Mouse (Mus musculus) Patski (cell line): Measurements from ENCODE around the gene Bpifa6. TPM values are rescaled to one million over a fixed set of nuclear protein-coding genes. Genes with fewer than 3 reads are reported as not detected.

ENCODE experiments used
- ATAC-seq: fragments of 100-300 bp; one replicate; pipeline ENCODE4 v1.8.0; 2021
- CTCF ChIA-PET: fragments of 350-600 bp; sonication (Branson Sonifier 250); formaldehyde crosslinking; loops from one replicate; lab custom pipeline; 2022; ENCODE audit warnings: inconsistent platforms; lab: Charles Lee
- POLR2A ChIA-PET: fragments of 350-600 bp; sonication (Branson Sonifier 250); formaldehyde crosslinking; loops from one replicate; lab custom pipeline; 2022; ENCODE audit warnings: antibody characterized with exemption, inconsistent platforms; lab: Charles Lee
- DNase-seq: peaks from one replicate; pipeline ENCODE4 v3.0.0-alpha.2; 2011; ENCODE audit warnings: low read depth, low spot score
- H3K27me3 ChIP-seq: fragments of 371-371 bp; one replicate; pipeline ENCODE4 v1.5.1; 2021
- CTCF ChIP-seq: fragments of 100-300 bp; IDR thresholded peaks from one replicate; pipeline ENCODE4 v1.5.1; 2021
- in situ Hi-C: fragments of 300-500 bp; cut with MboI; formaldehyde crosslinking; loops from 3 replicates; pipeline ENCODE4 v1.11.1; 2018; ENCODE audit warnings: low pct_unique_long_range_greater_than_20kb, mixed read lengths
- polyA plus RNA-seq: library from polyadenylated mRNA; unstranded; gene quantifications from one replicate; pipeline ENCODE4 v1.2.3, GENCODE M21; 2021

Bpifa6 gene
- not detected for polyA plus RNA-seq

GRCm38 (mm10) chr2:153974582-153974981 is at the start of gene Bpifa6:
Gene Bpifa6, plus strand, starts transcription at chr2:153974945.
- ATAC-seq, result no peak
- CTCF ChIA-PET, result interaction anchor here (1.0 kb wide), 1 partner anchor 9 kb away, joined by 3 read pairs; no protein-coding TSS in a partner anchor

GRCm38 (mm10) chr2:153929871-153930413 is 44.8 kb upstream of the Bpifa6 start:
- ChIA-PET POLR2A (no interaction called here), CTCF (interaction anchor here (0.9 to 1.4 kb wide), 2 partner anchors 8 to 13 kb away, joined by 3 read pairs; no protein-coding TSS in a partner anchor)
- ATAC-seq, result no peak

More at GRCm38 (mm10) chr2:153974582-153974981, at the start of gene Bpifa6:
- in situ Hi-C loops, result no loop called here
- TF ChIP-seq CTCF, result no peak
- POLR2A ChIA-PET, result no interaction called here
- peaks cover 10% of the 10 kb centered on the region for H3K27me3 ChIP-seq
- DNase-seq, result no peak

GRCm38 (mm10) chr2:153931125-153931524 is 43.6 kb upstream of the Bpifa6 start:
- ChIA-PET POLR2A (no interaction called here), CTCF (interaction anchor here (0.9 kb wide), 1 partner anchor 9 kb away, joined by 3 read pairs; no protein-coding TSS in a partner anchor)
- ATAC-seq (no peak), DNase-seq (no peak)
- no peak for TF ChIP-seq CTCF
- in situ Hi-C loops, result no loop called here
- H3K27me3 ChIP-seq, result peaks cover 6% of the 10 kb centered on the region

More at GRCm38 (mm10) chr2:153929871-153930413, 44.8 kb upstream of the Bpifa6 start:
- peaks cover 6% of the 10 kb centered on the region for H3K27me3 ChIP-seq
- TF ChIP-seq CTCF, result no peak
- in situ Hi-C loops, result loop anchor here (10.0 kb wide), 1 partner anchor 265 kb away; no protein-coding TSS in a partner anchor
- DNase-seq, result no peak

GRCm38 (mm10) chr2:153933311-153933710 is 41.4 kb upstream of the Bpifa6 start:
- TF ChIP-seq CTCF, result no peak
- no peak for DNase-seq
- no peaks in the 10 kb centered on the region for H3K27me3 ChIP-seq
- CTCF ChIA-PET, result no interaction called here
- no peak for ATAC-seq
- POLR2A ChIA-PET, result no interaction called here
- in situ Hi-C loops, result no loop called here

DNA sequence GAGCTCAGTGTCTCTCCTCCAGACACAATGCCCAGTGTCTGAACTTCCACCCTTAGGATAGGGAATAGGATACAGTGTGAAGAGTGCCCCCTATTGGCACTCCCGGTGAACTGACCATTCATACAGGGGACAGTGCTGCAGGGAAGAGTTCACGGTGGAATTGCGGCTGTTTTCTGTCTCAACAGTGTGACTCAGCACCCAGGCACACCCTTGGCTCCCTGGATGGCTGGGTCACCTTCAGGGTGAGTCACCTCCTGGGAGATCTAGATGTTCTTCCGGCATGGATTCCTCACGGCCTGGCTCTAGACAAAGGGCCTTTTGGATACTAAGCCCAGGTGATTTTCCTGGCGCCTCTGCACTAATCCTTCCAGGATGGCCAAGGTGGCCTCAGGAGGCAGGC is 39.4 kb upstream of the Bpifa6 start:
- POLR2A ChIA-PET, result no interaction called here
- ATAC-seq, result no peak
- no peak for DNase-seq
- H3K27me3 ChIP-seq, result no peaks in the 10 kb centered on the region
- in situ Hi-C loops, result no loop called here
- TF ChIP-seq CTCF, result no peak
- CTCF ChIA-PET, result no interaction called here

DNA sequence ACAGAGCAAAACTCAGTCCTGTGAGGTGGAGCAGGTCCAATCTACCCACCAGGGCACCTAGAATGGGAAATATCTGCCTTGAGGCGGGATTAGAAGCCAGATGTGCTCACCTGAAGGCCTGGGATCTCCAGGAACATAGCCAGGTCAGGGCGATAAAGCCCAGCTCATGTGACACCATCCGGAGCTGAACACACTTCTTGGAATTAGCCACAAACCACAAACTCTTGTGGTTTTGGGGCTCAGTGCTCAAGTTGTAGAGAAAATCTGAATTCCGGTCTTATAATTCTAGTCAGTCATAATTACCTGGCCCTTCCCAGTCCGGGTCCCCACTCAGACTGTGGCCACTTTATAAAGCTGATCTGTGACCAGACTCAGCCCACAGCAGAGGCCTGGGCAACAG is 36.9 kb upstream of the Bpifa6 start, which contains the start of gene Bpifb4:
Gene Bpifb4, plus strand, starts transcription at position 370 of the 400 bp plus-strand sequence.
- no peak for TF ChIP-seq CTCF

GRCm38 (mm10) chr2:153943537-153943936 is 31.2 kb upstream of the Bpifa6 start:
- peaks cover 3% of the 10 kb centered on the region for H3K27me3 ChIP-seq
- TF ChIP-seq CTCF, result peak; percentile 73
- CTCF ChIA-PET, result interaction anchor here (1.5 kb wide), 1 partner anchor 76 kb away, joined by 3 read pairs; no protein-coding TSS in a partner anchor
- POLR2A ChIA-PET, result no interaction called here
- no peak for DNase-seq
- ATAC-seq, result no peak
- in situ Hi-C loops, result no loop called here

More for the DNA sequence above, 36.9 kb upstream of the Bpifa6 start, which contains the start of gene Bpifb4:
- DNase-seq (no peak), ATAC-seq (no peak)
- ChIA-PET POLR2A (no interaction called here), CTCF (no interaction called here)
- no peaks in the 10 kb centered on the region for H3K27me3 ChIP-seq
- in situ Hi-C loops, result no loop called here

GRCm38 (mm10) chr2:153944567-153944966 is 30.2 kb upstream of the Bpifa6 start:
- no peak for ATAC-seq
- POLR2A ChIA-PET, result no interaction called here
- DNase-seq, result no peak
- CTCF ChIA-PET, result no interaction called here
- in situ Hi-C loops, result no loop called here
- H3K27me3 ChIP-seq, result peaks cover 3% of the 10 kb centered on the region
- TF ChIP-seq CTCF, result no peak

DNA sequence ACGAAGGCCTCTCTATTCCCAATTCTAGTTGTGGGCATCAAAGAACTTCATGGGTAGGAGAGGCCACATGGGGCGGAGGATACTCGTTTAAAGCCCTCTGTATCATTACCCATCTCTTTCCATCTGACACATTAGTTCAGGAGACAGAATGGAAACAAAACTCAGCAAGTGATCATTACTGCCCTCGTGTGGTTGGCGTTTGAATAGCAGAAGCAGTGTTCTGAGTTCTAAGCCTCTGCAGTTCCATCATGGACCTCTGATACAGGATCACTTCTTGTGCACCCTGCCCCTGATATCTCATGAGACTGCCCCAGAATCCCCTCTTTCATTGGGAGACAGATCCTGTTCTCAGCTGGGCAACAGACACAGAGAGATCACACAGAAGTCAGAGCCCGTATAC is 21.8 kb upstream of the Bpifa6 start:
- no peaks in the 10 kb centered on the region for H3K27me3 ChIP-seq
- peak; percentile 71 for TF ChIP-seq CTCF
- in situ Hi-C loops, result no loop called here
- POLR2A ChIA-PET, result no interaction called here
- ATAC-seq, result no peak
- CTCF ChIA-PET, result interaction anchor here (0.7 to 1.3 kb wide), 3 partner anchors 9 to 283 kb away, joined by 3 to 4 read pairs (median 4); no protein-coding TSS in a partner anchor
- DNase-seq, result no peak

DNA sequence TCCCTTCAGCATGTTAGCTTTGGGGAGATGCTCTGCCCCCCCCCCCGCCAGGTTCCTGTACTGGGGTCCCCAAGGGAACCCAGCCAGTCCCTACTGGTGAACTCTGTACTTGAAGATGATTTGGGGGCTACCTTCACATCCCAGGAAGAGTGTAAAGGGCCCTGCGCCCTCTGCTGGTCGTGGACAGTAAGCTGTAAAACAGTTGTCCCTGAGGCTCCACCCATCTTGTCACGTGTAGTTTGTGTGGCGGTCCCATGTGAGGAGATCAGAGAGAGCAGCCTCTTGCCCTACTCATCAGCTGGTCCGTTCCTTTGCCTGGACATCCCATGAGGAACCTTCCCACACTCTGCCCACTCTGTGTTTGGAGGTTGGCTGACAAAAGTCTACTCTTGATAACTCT is 20.9 kb upstream of the Bpifa6 start:
- no peak for ATAC-seq
- CTCF ChIA-PET, result interaction anchor here (0.7 to 1.3 kb wide), 4 partner anchors 8 to 284 kb away, joined by 3 to 4 read pairs (median 4); no protein-coding TSS in a partner anchor
- DNase-seq, result no peak
- POLR2A ChIA-PET, result no interaction called here
- in situ Hi-C loops, result no loop called here
- TF ChIP-seq CTCF, result peak; percentile 64
- H3K27me3 ChIP-seq, result no peaks in the 10 kb centered on the region

- in situ Hi-C loops, result no loop called here
- TF ChIP-seq CTCF, result no peak
- ChIA-PET POLR2A (no interaction called here), CTCF (no interaction called here)
- no peak for ATAC-seq
- H3K27me3 ChIP-seq, result peaks cover 5% of the 10 kb centered on the region
- no peak for DNase-seq
Measured at GRCm38 (mm10) chr2:153962821-153963331, 11.9 kb upstream of the Bpifa6 start.
